Mouse (Mus musculus) small intestine, adult 10 weeks (tissue): ENCODE measurements around the gene Cox7a2l. TPM values are rescaled to one million over a fixed set of nuclear protein-coding genes. Genes with fewer than 3 reads are reported as not detected.

Source experiments
- polyA plus RNA-seq: library from polyadenylated mRNA; stranded (reverse); fragments of 350-450 nt; fragmentation: Illumina TruSeq; extraction: RNeasy Lipid Tissue Mini Kit (QIAGEN cat#74804); gene quantifications from one replicate; pipeline ENCODE4 v1.2.3, GENCODE M21; 2014; ENCODE audit warnings: low replicate concordance

The Cox7a2l gene
- polyA plus RNA-seq: 217 TPM

GRCm38 (mm10) chr17:83517280-83518015 lies at the start of gene Cox7a2l:
Cox7a2l (minus strand) TSS chr17:83517330.

Other genes starting within 250 kb of the Cox7a2l start
- gene Eml4, start 166.4 kb downstream of the Cox7a2l start, polyA plus RNA-seq: 51.3 TPM
- 0.45 TPM for gene Kcng3, start 114.6 kb upstream of the Cox7a2l start, polyA plus RNA-seq
- 12.8 TPM for gene Mta3, start 188.8 kb upstream of the Cox7a2l start, polyA plus RNA-seq